Mouse (Mus musculus): ENCODE data around the gene Gm9376. TPM values are rescaled to one million over a fixed set of nuclear protein-coding genes. Genes with fewer than 3 reads are reported as not detected.

Gm9376 gene
- polyA plus RNA-seq, 1 experiment, result not detected

DNA sequence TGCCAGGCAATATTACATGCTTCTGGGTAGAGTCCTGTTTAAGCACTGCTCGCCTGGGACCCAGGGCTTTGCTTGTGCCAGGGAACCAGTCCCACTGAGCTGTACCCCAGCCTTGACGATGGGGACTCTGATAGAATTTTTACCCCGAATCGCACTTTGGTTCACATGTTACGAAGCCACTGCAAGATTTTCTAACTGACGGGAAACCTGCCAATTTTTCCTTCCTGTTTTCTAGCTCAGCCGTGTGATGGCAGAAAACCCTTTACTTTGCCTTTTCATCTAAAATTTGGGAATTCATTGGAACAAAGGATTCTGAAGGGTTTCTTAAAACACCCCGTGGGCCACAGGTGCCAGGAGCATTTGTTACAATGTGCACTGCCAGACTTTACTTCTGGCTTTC, 22.4 kb downstream of the Gm9376 start:
- WGBS, result 57% methylated on average over 8 of the region's 8 CpGs
- no peak for DNase-seq
- TF ChIP-seq POLR2A (IDR thresholded peaks at IDR 0.05; ENCODE audit: borderline replicate concordance, insufficient read depth, low read length), result no peak
- no peak for TF ChIP-seq CTCF (IDR thresholded peaks at IDR 0.05; ENCODE audit: borderline replicate concordance, insufficient read depth, low read depth, low read length)

DNA sequence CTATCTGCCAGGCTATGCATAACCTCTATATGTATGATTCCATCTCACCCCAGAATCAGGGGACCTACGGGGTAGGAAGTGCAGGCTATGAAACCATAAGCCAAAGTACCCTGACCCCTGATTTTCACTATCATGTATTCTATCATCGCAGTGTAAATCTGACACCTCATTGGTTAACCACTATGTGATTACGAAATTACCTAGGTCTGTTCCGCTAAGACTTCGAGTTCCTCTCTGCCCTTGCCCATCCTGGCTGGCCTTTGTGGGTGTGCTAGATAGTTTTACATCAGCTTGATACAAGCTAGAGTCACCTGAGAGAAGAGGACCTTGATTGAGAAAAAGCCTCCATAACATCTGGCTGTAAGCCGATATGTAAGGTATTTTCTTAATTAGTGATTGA, 23.2 kb downstream of the Gm9376 start:
- no peaks in the 10 kb centered on the region for H3K4me1 ChIP-seq (ENCODE audit: control insufficient read depth, insufficient read depth, low read length)
- DNase-seq, result no peak
- TF ChIP-seq POLR2A (IDR thresholded peaks at IDR 0.05; ENCODE audit: borderline replicate concordance, insufficient read depth, low read length) (no peak), CTCF (IDR thresholded peaks at IDR 0.05; ENCODE audit: borderline replicate concordance, insufficient read depth, low read depth, low read length) (no peak)
- WGBS, result 95% methylated on average over 6 of the region's 6 CpGs
- no peak overlapping the region for H3K27ac ChIP-seq (ENCODE audit: insufficient read depth, low read length)
- H3K4me3 ChIP-seq (replicated peaks; ENCODE audit: insufficient read depth, low read depth, low read length), result no peak overlapping the region
- no peaks in the 10 kb centered on the region for H3K27me3 ChIP-seq (ENCODE audit: control insufficient read depth, insufficient read depth, low read length)

More for the DNA sequence above, 22.4 kb downstream of the Gm9376 start:
- Histone ChIP-seq H3K27ac (ENCODE audit: insufficient read depth, low read length) (no peak overlapping the region), H3K27me3 (ENCODE audit: control insufficient read depth, insufficient read depth, low read length) (no peaks in the 10 kb centered on the region), H3K4me1 (ENCODE audit: control insufficient read depth, insufficient read depth, low read length) (no peaks in the 10 kb centered on the region), H3K4me3 (replicated peaks; ENCODE audit: insufficient read depth, low read depth, low read length) (no peak overlapping the region)

DNA sequence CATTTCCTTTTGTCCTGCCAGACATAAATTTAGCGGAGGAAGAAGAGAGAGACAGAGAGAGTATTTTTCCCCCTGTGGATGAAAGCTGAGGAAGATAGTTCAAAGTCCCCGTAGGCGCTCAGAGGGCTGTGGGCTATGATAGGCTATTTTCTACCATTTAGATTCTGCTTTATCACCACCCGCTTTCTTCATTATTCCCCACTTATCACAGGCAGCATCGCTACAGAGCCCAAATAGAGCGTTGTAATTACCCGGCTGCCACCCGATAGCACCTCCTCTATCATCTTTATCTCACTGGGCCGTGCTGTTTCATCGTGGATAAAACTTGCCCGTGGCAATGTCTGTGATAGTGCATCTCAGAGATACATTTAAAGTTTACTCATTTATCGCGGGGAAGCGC, 35.8 kb downstream of the Gm9376 start:
- no peak overlapping the region for H3K4me3 ChIP-seq (replicated peaks; ENCODE audit: insufficient read depth, low read depth, low read length)
- no peak overlapping the region for H3K27ac ChIP-seq (ENCODE audit: insufficient read depth, low read length)
- no peaks in the 10 kb centered on the region; the same call in 1 of the 2 replicates for H3K27me3 ChIP-seq (ENCODE audit: control insufficient read depth, insufficient read depth, low read length)
- no peak for DNase-seq
- no peaks in the 10 kb centered on the region for H3K4me1 ChIP-seq (ENCODE audit: control insufficient read depth, insufficient read depth, low read length)
- TF ChIP-seq CTCF (IDR thresholded peaks at IDR 0.05; ENCODE audit: borderline replicate concordance, insufficient read depth, low read depth, low read length) (no peak), POLR2A (IDR thresholded peaks at IDR 0.05; ENCODE audit: borderline replicate concordance, insufficient read depth, low read length) (no peak)
- WGBS, result 90% methylated on average over 14 of the region's 14 CpGs

DNA sequence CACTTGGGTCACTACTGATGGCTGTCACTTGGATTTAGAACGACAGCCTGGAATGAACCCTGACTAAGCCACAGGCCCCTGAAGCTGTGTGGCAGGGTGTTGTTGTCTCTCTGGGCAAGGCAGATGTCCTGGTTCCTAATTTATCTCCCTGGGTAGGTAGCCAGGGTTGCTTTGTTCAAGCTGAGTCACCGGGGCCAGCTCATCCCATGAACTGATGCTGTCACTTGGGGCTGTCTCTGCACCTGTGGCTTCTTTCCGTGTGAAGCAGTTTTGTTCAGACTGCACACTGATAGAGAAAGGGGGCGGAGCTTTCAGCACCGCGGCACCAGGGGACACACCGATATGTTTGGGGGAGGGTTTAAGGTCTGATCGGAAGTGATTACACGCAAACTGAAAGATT, 37.8 kb downstream of the Gm9376 start:
- H3K27me3 ChIP-seq (ENCODE audit: control insufficient read depth, insufficient read depth, low read length), result no peaks in the 10 kb centered on the region; the same call in 1 of the 2 replicates
- H3K4me1 ChIP-seq (ENCODE audit: control insufficient read depth, insufficient read depth, low read length), result no peaks in the 10 kb centered on the region
- no peak overlapping the region for H3K4me3 ChIP-seq (replicated peaks; ENCODE audit: insufficient read depth, low read depth, low read length)
- DNase-seq, result no peak
- TF ChIP-seq CTCF (IDR thresholded peaks at IDR 0.05; ENCODE audit: borderline replicate concordance, insufficient read depth, low read depth, low read length) (no peak), POLR2A (IDR thresholded peaks at IDR 0.05; ENCODE audit: borderline replicate concordance, insufficient read depth, low read length) (no peak)
- H3K27ac ChIP-seq (ENCODE audit: insufficient read depth, low read length), result no peak overlapping the region
- WGBS, result 64% methylated on average over 9 of the region's 9 CpGs

DNA sequence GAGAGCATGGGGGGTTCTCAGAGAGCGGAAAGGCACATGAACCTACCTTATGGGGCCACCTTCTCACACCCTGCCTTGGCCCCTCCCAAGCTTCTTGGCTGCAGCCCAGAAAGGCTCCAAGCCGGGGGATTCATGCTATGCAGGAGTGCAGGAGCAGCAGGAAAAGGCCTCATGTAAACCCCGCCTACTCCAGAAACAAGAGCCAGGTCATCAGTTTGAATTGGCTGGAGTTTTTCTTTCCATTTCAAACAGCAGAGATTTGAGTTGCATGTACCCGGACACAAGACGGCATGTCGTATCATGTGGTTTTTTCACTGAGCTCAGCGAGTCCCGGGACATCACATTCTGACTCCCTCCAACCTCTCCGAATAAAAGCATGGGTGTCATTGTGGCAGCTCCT, 39.2 kb downstream of the Gm9376 start:
- Histone ChIP-seq H3K4me3 (replicated peaks; ENCODE audit: insufficient read depth, low read depth, low read length) (no peak overlapping the region), H3K27me3 (ENCODE audit: control insufficient read depth, insufficient read depth, low read length) (no peaks in the 10 kb centered on the region; the same call in 1 of the 2 replicates), H3K4me1 (ENCODE audit: control insufficient read depth, insufficient read depth, low read length) (no peaks in the 10 kb centered on the region), H3K27ac (ENCODE audit: insufficient read depth, low read length) (no peak overlapping the region)
- 20% methylated on average over 9 of the region's 9 CpGs for WGBS
- DNase-seq, result peak in 1 of 2 experiments; percentile 12
- no peak for TF ChIP-seq POLR2A (IDR thresholded peaks at IDR 0.05; ENCODE audit: borderline replicate concordance, insufficient read depth, low read length)
- no peak for TF ChIP-seq CTCF (IDR thresholded peaks at IDR 0.05; ENCODE audit: borderline replicate concordance, insufficient read depth, low read depth, low read length)

DNA sequence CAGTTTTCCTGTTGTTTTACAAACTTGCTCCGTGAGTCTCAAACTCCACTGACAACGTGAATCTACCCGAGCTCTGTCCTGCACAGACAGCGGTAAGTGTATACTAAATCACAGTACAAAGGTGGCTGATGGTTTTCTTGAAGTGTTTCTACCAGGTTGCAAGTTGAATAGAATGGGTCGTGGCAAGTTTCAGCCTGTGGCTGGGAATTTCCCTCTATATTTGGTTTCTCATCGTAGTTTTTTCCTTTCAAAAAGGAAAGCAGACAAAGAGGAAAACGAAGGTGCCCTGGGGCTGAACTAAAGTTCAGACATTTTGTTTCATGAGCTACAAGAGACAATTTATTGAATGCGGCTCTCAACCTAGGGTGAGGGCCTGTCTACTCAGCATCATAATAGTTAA, 40.3 kb downstream of the Gm9376 start:
- no peak overlapping the region for H3K4me3 ChIP-seq (replicated peaks; ENCODE audit: insufficient read depth, low read depth, low read length)
- H3K27me3 ChIP-seq (ENCODE audit: control insufficient read depth, insufficient read depth, low read length), result no peaks in the 10 kb centered on the region; the same call in 1 of the 2 replicates
- TF ChIP-seq CTCF (IDR thresholded peaks at IDR 0.05; ENCODE audit: borderline replicate concordance, insufficient read depth, low read depth, low read length), result no peak
- WGBS, result 90% methylated on average over 8 of the region's 8 CpGs
- no peak for DNase-seq
- H3K27ac ChIP-seq (ENCODE audit: insufficient read depth, low read length), result no peak overlapping the region
- no peaks in the 10 kb centered on the region for H3K4me1 ChIP-seq (ENCODE audit: control insufficient read depth, insufficient read depth, low read length)

DNA sequence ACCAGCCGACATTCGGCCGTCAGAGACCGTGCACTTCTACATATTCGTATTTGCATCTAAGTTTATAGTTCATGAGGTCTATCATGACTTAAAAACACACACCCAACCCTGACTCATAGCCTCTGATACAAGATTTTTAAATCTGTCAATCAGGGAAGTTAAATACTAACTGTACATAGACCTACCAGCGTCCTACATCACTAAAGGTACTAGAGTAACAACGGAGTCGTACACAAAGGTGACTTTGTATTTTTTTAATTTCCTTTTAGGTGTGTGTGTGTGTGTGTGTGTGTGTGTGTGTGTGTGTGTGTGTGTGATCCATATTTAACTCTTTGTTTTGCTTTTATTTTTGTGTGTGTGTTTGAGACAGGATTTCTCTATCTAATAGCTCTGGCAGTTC, 44.9 kb downstream of the Gm9376 start:
- Histone ChIP-seq H3K4me1 (ENCODE audit: control insufficient read depth, insufficient read depth, low read length) (no peaks in the 10 kb centered on the region), H3K27ac (ENCODE audit: insufficient read depth, low read length) (no peak overlapping the region), H3K27me3 (ENCODE audit: control insufficient read depth, insufficient read depth, low read length) (no peaks in the 10 kb centered on the region; the same call in 1 of the 2 replicates), H3K4me3 (replicated peaks; ENCODE audit: insufficient read depth, low read depth, low read length) (no peak overlapping the region)
- TF ChIP-seq POLR2A (IDR thresholded peaks at IDR 0.05; ENCODE audit: borderline replicate concordance, insufficient read depth, low read length), result no peak
- TF ChIP-seq CTCF (IDR thresholded peaks at IDR 0.05; ENCODE audit: borderline replicate concordance, insufficient read depth, low read depth, low read length), result no peak
- no peak for DNase-seq
- WGBS, result 74% methylated on average over 8 of the region's 8 CpGs

DNA sequence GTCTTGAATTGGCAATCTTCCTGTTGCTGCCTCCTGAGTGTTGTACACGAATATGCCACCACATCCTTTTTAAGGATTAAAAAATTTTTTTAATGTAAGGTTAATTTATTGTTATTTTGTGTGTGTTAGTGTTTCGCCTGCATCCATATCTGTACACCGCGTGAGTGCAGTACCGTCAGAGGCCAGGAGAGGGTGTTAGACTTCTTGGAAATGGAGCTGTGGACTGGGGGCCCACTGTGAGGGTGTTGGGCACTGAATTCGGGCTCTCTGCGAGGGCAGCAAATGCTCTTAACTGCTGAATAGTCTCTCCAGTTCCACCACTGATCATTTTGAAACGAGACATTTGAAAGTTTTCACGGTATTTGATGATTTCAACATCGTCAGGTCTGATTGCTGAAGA, 45.9 kb downstream of the Gm9376 start:
- 94% methylated on average over 10 of the region's 10 CpGs for WGBS
- H3K4me1 ChIP-seq (ENCODE audit: control insufficient read depth, insufficient read depth, low read length), result no peaks in the 10 kb centered on the region
- TF ChIP-seq CTCF (IDR thresholded peaks at IDR 0.05; ENCODE audit: borderline replicate concordance, insufficient read depth, low read depth, low read length) (no peak), POLR2A (IDR thresholded peaks at IDR 0.05; ENCODE audit: borderline replicate concordance, insufficient read depth, low read length) (no peak)
- no peaks in the 10 kb centered on the region for H3K27me3 ChIP-seq (ENCODE audit: control insufficient read depth, insufficient read depth, low read length)
- DNase-seq, result no peak
- no peak overlapping the region for H3K4me3 ChIP-seq (replicated peaks; ENCODE audit: insufficient read depth, low read depth, low read length)
- H3K27ac ChIP-seq (ENCODE audit: insufficient read depth, low read length), result no peak overlapping the region
